18 mouse cellular contexts compared by ENCODE assay signal in the genomic region with DNA sequence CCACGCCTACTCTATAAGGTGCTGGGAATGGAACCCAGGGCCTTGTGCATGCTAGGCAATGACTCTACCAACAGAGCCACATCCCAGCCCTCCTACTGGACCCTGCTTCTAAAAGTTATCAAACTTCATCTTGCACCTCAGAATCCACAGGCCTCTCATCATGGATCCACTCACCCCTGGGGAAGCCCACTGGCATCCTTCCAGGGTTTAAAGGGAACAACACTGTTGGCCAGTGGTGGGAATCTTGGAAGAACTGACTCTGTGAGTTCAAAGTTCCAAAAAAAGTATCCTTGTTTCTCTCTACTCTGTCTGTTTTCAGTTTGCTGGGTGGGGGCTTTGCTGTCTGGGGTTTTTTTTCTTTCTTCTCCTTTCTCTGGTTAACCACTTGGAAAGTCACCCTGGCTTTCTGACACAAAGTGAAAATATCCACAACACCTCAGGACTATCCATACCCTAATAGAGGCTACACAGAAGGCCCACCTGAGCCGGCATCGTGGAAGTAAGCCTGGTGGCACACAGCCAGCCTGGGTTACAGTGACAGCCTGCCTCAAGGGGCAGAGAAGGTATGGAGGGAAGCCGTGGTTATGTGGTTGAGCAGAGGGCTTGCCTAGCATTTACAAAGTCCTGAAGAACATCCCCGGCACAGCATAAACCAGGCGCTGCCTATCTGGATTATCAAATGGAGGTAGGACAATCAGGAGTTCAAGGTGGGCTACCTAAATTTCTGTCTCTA. TPM values are rescaled to one million over a fixed set of nuclear protein-coding genes. Genes with fewer than 3 reads are reported as not detected.
DNase-seq lines count a peak whose midpoint lies in the region; ATAC-seq lines count a peak whose summit lies in the region.
"Had no signal": no experiment of that assay in that cellular context is flagged by ENCODE, and none has a peak within 500 bp of the region (broad histone marks: within the 10 kb centered on the region; RNA-seq: fewer than 3 reads in every experiment).

No protein-coding gene starts in this region.

- ATAC-seq in embryonic facial prominence, embryonic 14.5 days (ENCODE audit: low read depth), result no peak
- ATAC-seq: forebrain, embryonic 13.5 days; hindbrain, embryonic 16.5 days had no signal

- H3K9ac ChIP-seq in embryonic facial prominence, embryonic 14.5 days (ENCODE audit: low read depth, low read length), result no peak overlapping the region
- H3K9ac ChIP-seq: embryonic facial prominence, embryonic 13.5 days; forebrain, embryonic 13.5 days; liver, embryonic 13.5 days; midbrain, embryonic 12.5 days had no signal

- DNase-seq in embryonic facial prominence, embryonic 14.5 days (ENCODE audit: low spot score), result peak; percentile 34
- DNase-seq in embryonic facial prominence, embryonic 10.5 days (ENCODE audit: low spot score), result no peak
- peak; percentile 14 for DNase-seq in left cerebral cortex, postnatal 4 days
- no peak for DNase-seq in left cerebral cortex, adult 9 months (ENCODE audit: low spot score in 2 of 2)
- peak; percentile 58 for DNase-seq in adipocyte (ENCODE audit: low spot score)
- peak; percentile 72 to 80 for DNase-seq in kidney, postnatal 25 days
- no peak for DNase-seq in right cerebral cortex, postnatal 10 days (ENCODE audit: low spot score in 2 of 2)
- DNase-seq in testis, postnatal 14 days (ENCODE audit: low spot score), result no peak
- DNase-seq: adrenal gland, postnatal 25 days; liver, embryonic 13.5 days; lung, postnatal 10 days; retina, postnatal 1 day had no signal

- no peaks in the 10 kb centered on the region for H3K9me3 ChIP-seq in embryonic facial prominence, embryonic 14.5 days (ENCODE audit: control insufficient read depth, low read length)
- H3K9me3 ChIP-seq in embryonic facial prominence, embryonic 10.5 days, result no peaks in the 10 kb centered on the region
- H3K9me3 ChIP-seq: embryonic facial prominence, embryonic 13.5 days; forebrain, embryonic 13.5 days; G1E; heart, embryonic 10.5 days; liver, embryonic 13.5 days; midbrain, embryonic 12.5 days had no signal

- H3K36me3 ChIP-seq in embryonic facial prominence, embryonic 14.5 days (ENCODE audit: control insufficient read depth, insufficient read depth, low read length), result no peaks in the 10 kb centered on the region
- H3K36me3 ChIP-seq in embryonic facial prominence, embryonic 10.5 days (replicated peaks), result peaks cover 13% of the 10 kb centered on the region
- H3K36me3 ChIP-seq: embryonic facial prominence, embryonic 13.5 days; liver, embryonic 13.5 days; midbrain, embryonic 12.5 days had no signal

- no peaks in the 10 kb centered on the region for H3K27me3 ChIP-seq in embryonic facial prominence, embryonic 14.5 days (replicated peaks; ENCODE audit: control insufficient read depth, insufficient read depth, low read length)
- H3K27me3 ChIP-seq in embryonic facial prominence, embryonic 10.5 days (replicated peaks; ENCODE audit: low read depth, poor library complexity, severe bottlenecking), result no peaks in the 10 kb centered on the region
- H3K27me3 ChIP-seq: embryonic facial prominence, embryonic 13.5 days; forebrain, embryonic 13.5 days; liver, embryonic 13.5 days; midbrain, embryonic 12.5 days had no signal

- no peak overlapping the region for H3K4me2 ChIP-seq in embryonic facial prominence, embryonic 14.5 days (ENCODE audit: low read depth, low read length)
- H3K4me2 ChIP-seq: embryonic facial prominence, embryonic 13.5 days; forebrain, embryonic 13.5 days; liver, embryonic 13.5 days; midbrain, embryonic 12.5 days had no signal

- H3K27ac ChIP-seq in embryonic facial prominence, embryonic 14.5 days (replicated peaks; ENCODE audit: low read depth, low read length), result no peak overlapping the region; the same call in 1 of the 2 replicates
- H3K27ac ChIP-seq in embryonic facial prominence, embryonic 10.5 days (replicated peaks), result no peak overlapping the region
- H3K27ac ChIP-seq: forebrain, embryonic 13.5 days; heart, embryonic 10.5 days; liver, embryonic 13.5 days; midbrain, embryonic 12.5 days had no signal

- H3K4me3 ChIP-seq in embryonic facial prominence, embryonic 14.5 days (ENCODE audit: low read depth, low read length), result no peak overlapping the region
- no peak overlapping the region for H3K4me3 ChIP-seq in embryonic facial prominence, embryonic 10.5 days
- H3K4me3 ChIP-seq: embryonic facial prominence, embryonic 13.5 days; forebrain, embryonic 13.5 days; heart, embryonic 10.5 days; liver, embryonic 13.5 days; midbrain, embryonic 12.5 days had no signal

- 75% methylated on average over 6 of the region's 6 CpGs for WGBS in embryonic facial prominence, embryonic 14.5 days
- WGBS in embryonic facial prominence, embryonic 10.5 days, result 95% methylated on average over 6 of the region's 6 CpGs

- intact Hi-C loops in left cerebral cortex, postnatal 4 days (cut with DNase I), result no loop called here

- H3K4me1 ChIP-seq in embryonic facial prominence, embryonic 14.5 days (ENCODE audit: control insufficient read depth, insufficient read depth, low read length), result peaks cover 3% of the 10 kb centered on the region
- H3K4me1 ChIP-seq in embryonic facial prominence, embryonic 10.5 days, result peaks cover 22% of the 10 kb centered on the region

RNA-seq across cellular contexts. Expression of a gene that starts 10.8 kb away (rescaled TPM):
- 10.7 and 11.2 TPM in 2 replicates for polyA plus RNA-seq in embryonic facial prominence, embryonic 14.5 days (2014; fragmentation: Nextera tagmentation; extraction: Ambion mirVana)
- 26.3 and 27.7 TPM in 2 replicates for polyA plus RNA-seq in embryonic facial prominence, embryonic 10.5 days (2016; fragmentation: Nextera tagmentation; extraction: Ambion mirVana)
- total RNA-seq in left cerebral cortex, postnatal 4 days (2021), result 10 to 100 TPM; 26.8 to 30.5 TPM

RNA-seq across cellular contexts. Expression of a gene that starts 40.8 kb away (rescaled TPM):
- polyA plus RNA-seq in embryonic facial prominence, embryonic 14.5 days (2014; fragmentation: Nextera tagmentation; extraction: Ambion mirVana), result 130 and 143 TPM in 2 replicates
- 167 and 183 TPM in 2 replicates for polyA plus RNA-seq in embryonic facial prominence, embryonic 10.5 days (2016; fragmentation: Nextera tagmentation; extraction: Ambion mirVana)
- 100 to 1,000 TPM; 124 to 127 TPM for total RNA-seq in left cerebral cortex, postnatal 4 days (2021)

RNA-seq across cellular contexts. Expression of a gene that starts 46.6 kb away (rescaled TPM):
- polyA plus RNA-seq in embryonic facial prominence, embryonic 14.5 days (2014; fragmentation: Nextera tagmentation; extraction: Ambion mirVana), result 18.0 and 19.9 TPM in 2 replicates
- 22.1 and 25.1 TPM in 2 replicates for polyA plus RNA-seq in embryonic facial prominence, embryonic 10.5 days (2016; fragmentation: Nextera tagmentation; extraction: Ambion mirVana)
- total RNA-seq in left cerebral cortex, postnatal 4 days (2021), result 10 to 100 TPM; 10.2 to 11.3 TPM

RNA-seq across cellular contexts. Expression of a gene that starts 56.8 kb away (rescaled TPM):
- polyA plus RNA-seq in embryonic facial prominence, embryonic 14.5 days (2014; fragmentation: Nextera tagmentation; extraction: Ambion mirVana), result 33.1 and 35.2 TPM in 2 replicates
- polyA plus RNA-seq in embryonic facial prominence, embryonic 10.5 days (2016; fragmentation: Nextera tagmentation; extraction: Ambion mirVana), result 52.8 and 55.9 TPM in 2 replicates
- 1 to 10 TPM; 7.1 to 8.3 TPM for total RNA-seq in left cerebral cortex, postnatal 4 days (2021)

RNA-seq across cellular contexts. Expression of a gene that starts 56.9 kb away (rescaled TPM):
- polyA plus RNA-seq in embryonic facial prominence, embryonic 14.5 days (2014; fragmentation: Nextera tagmentation; extraction: Ambion mirVana), result 38.0 and 44.3 TPM in 2 replicates
- 63.5 and 63.9 TPM in 2 replicates for polyA plus RNA-seq in embryonic facial prominence, embryonic 10.5 days (2016; fragmentation: Nextera tagmentation; extraction: Ambion mirVana)
- total RNA-seq in left cerebral cortex, postnatal 4 days (2021), result 10 to 100 TPM; 24.1 to 24.7 TPM

Comparison
In these comparisons a context has a peak if more than half of its experiments do, and no peak if none do; other contexts are left out.
1. DNase-seq: peak in embryonic facial prominence, embryonic 14.5 days (single experiment), left cerebral cortex, postnatal 4 days (single experiment), adipocyte (single experiment) and kidney, postnatal 25 days (2 of 2); none in embryonic facial prominence, embryonic 10.5 days (single experiment), left cerebral cortex, adult 9 months (0 of 2), right cerebral cortex, postnatal 10 days (0 of 2) and testis, postnatal 14 days (single experiment).